Mouse (Mus musculus) common myeloid progenitor, adult 5-6 weeks (primary cell): ENCODE measurements at regions not wholly inside any gene's neighbourhood (a gene's known extent, or its start where the extent isn't known, plus 50 kb on each side); places are given as distances from the start of the nearest gene placed in this dataset.

Experiments used
- ATAC-seq: replicated peaks from 2 replicates; pipeline ENCODE4 v1.8.0; 2016; ENCODE audit warnings: low read depth, mild to moderate bottlenecking, moderate TSS enrichment, inconsistent platforms; ENCODE audit not compliant: poor library complexity, severe bottlenecking

- ATAC-seq, result no peak
These were observed 90.4 kb upstream of the Gli2 start for GRCm38 (mm10) chr1:119143808-119144207.

GRCm38 (mm10) chr1:119129039-119129438 is 75.6 kb upstream of the Gli2 start:
- ATAC-seq, result no peak

GRCm38 (mm10) chr1:119125561-119125960 is 72.1 kb upstream of the Gli2 start:
- no peak for ATAC-seq

GRCm38 (mm10) chr1:119124798-119125197 is 71.4 kb upstream of the Gli2 start:
- peak; percentile 70 for ATAC-seq

- no peak for ATAC-seq
These were observed 70.6 kb upstream of the Gli2 start for GRCm38 (mm10) chr1:119124063-119124462.

- ATAC-seq, result no peak
These were observed 70.0 kb upstream of the Gli2 start for GRCm38 (mm10) chr1:119123402-119123801.

GRCm38 (mm10) chr1:119122975-119123374 is 69.6 kb upstream of the Gli2 start:
- ATAC-seq, result no peak

GRCm38 (mm10) chr1:119119863-119120569 is 66.6 kb upstream of the Gli2 start:
- peak; percentile 80 for ATAC-seq

- ATAC-seq, result no peak
These were observed 61.8 kb upstream of the Gli2 start for GRCm38 (mm10) chr1:119115106-119115674.

GRCm38 (mm10) chr1:119108578-119108977 is 55.2 kb upstream of the Gli2 start:
- ATAC-seq, result no peak

- ATAC-seq, result no peak
These were observed 53.0 kb upstream of the Gli2 start for GRCm38 (mm10) chr1:119106246-119106975.
